Mouse (Mus musculus): Measurements from ENCODE around the gene Coro6. TPM values are rescaled to one million over a fixed set of nuclear protein-coding genes. Genes with fewer than 3 reads are reported as not detected.

The Coro6 gene
- total RNA-seq (2022), result 100 to 1,000 TPM; 221 to 251 (median 232) TPM

GRCm38 (mm10) chr11:77462283-77463100, at the start of gene Coro6:
Gene Coro6, plus strand, starts transcription at chr11:77462411.
- peak; percentile 80 for DNase-seq (ENCODE audit: low spot score)

GRCm38 (mm10) chr11:77414141-77414839, 47.9 kb upstream of the Coro6 start:
- DNase-seq (ENCODE audit: low spot score), result no peak

- peak; percentile 73 for DNase-seq (ENCODE audit: low spot score)
These were observed 45.8 kb upstream of the Coro6 start for GRCm38 (mm10) chr11:77416212-77417000.

- DNase-seq (ENCODE audit: low spot score), result no peak
These were observed 44.2 kb upstream of the Coro6 start for GRCm38 (mm10) chr11:77418021-77418420.

GRCm38 (mm10) chr11:77423175-77423859, 38.9 kb upstream of the Coro6 start:
- no peak for DNase-seq (ENCODE audit: low spot score)

GRCm38 (mm10) chr11:77428446-77428845, 33.8 kb upstream of the Coro6 start:
- DNase-seq (ENCODE audit: low spot score), result no peak

GRCm38 (mm10) chr11:77437026-77437425, 25.2 kb upstream of the Coro6 start:
- DNase-seq (ENCODE audit: low spot score), result no peak

GRCm38 (mm10) chr11:77440081-77440480, 22.1 kb upstream of the Coro6 start:
- DNase-seq (ENCODE audit: low spot score), result no peak

- no peak for DNase-seq (ENCODE audit: low spot score)
These were observed 21.2 kb upstream of the Coro6 start for GRCm38 (mm10) chr11:77441020-77441419.

GRCm38 (mm10) chr11:77442186-77443170, 19.7 kb upstream of the Coro6 start:
- DNase-seq (ENCODE audit: low spot score), result peak; percentile 91

GRCm38 (mm10) chr11:77444939-77445338, 17.3 kb upstream of the Coro6 start:
- DNase-seq (ENCODE audit: low spot score), result peak; percentile 90

GRCm38 (mm10) chr11:77446628-77447041, 15.6 kb upstream of the Coro6 start:
- peak; percentile 87 for DNase-seq (ENCODE audit: low spot score)

- no peak for DNase-seq (ENCODE audit: low spot score)
These were observed 13.0 kb upstream of the Coro6 start for GRCm38 (mm10) chr11:77449224-77449623.

GRCm38 (mm10) chr11:77451670-77452069, 10.5 kb upstream of the Coro6 start:
- no peak for DNase-seq (ENCODE audit: low spot score)

GRCm38 (mm10) chr11:77453388-77453787, 8.8 kb upstream of the Coro6 start:
- DNase-seq (ENCODE audit: low spot score), result no peak

GRCm38 (mm10) chr11:77455770-77456510, 6.3 kb upstream of the Coro6 start:
- no peak for DNase-seq (ENCODE audit: low spot score)

- no peak for DNase-seq (ENCODE audit: low spot score)
These were observed 5.3 kb upstream of the Coro6 start for GRCm38 (mm10) chr11:77456866-77457265.

- no peak for DNase-seq (ENCODE audit: low spot score)
These were observed 355 bp upstream of the Coro6 start for GRCm38 (mm10) chr11:77461856-77462255.

GRCm38 (mm10) chr11:77463101-77463445, 862 bp downstream of the Coro6 start:
- DNase-seq (ENCODE audit: low spot score), result no peak

- no peak for DNase-seq (ENCODE audit: low spot score)
These were observed 1.6 kb downstream of the Coro6 start for GRCm38 (mm10) chr11:77463786-77464185.

Measured in heart, adult 8-10 months (tissue).